Mouse (Mus musculus) cerebellum, adult (tissue): ENCODE data around the gene Trim39.

Source experiments
- ATAC-seq: cut with Nextera tagmentation; 2 replicates; pipeline ENCODE4 v1.9.2; 2017; ENCODE audit warnings: mild to moderate bottlenecking, moderate library complexity, mixed read lengths; ENCODE audit not compliant: insufficient number of reproducible peaks, low FRiP score, low TSS enrichment

Gene Trim39

DNA sequence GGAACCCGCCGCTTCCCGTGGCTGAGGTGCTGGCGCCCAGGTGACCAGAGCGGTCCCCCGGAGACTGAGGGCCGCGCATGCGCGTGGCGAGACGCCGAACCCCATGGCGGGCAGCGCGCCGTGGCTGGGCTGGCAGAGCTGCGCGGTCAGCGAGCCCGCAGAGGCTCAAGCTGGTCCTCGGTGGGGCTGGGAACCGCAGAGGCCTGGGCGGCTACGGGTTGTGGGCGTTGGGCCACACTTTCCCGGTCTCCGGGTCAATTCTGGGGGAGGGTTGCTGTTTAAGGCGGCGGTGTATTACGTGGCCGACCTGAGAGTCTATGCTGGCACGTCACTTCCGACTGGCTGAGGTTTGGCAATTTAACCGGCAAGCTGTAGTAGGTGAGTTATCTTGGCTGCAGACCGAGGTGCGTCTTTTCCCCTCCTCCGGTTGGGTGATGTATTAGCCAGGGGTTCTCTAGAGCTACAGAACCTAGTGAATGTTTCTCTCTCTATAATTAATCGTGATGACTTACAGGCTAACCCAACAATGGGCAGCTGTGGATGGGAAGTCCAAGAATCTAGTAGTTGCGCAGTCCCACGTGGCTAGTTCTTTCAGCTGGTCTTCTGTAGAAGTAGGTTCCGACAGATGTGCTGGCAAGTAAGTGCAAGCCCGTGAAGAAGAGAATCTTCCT, at the start of gene Trim39:
Trim39 (minus strand) TSS at position 662 of the 671 bp plus-strand sequence.
- ATAC-seq: peak; percentile 81

DNA sequence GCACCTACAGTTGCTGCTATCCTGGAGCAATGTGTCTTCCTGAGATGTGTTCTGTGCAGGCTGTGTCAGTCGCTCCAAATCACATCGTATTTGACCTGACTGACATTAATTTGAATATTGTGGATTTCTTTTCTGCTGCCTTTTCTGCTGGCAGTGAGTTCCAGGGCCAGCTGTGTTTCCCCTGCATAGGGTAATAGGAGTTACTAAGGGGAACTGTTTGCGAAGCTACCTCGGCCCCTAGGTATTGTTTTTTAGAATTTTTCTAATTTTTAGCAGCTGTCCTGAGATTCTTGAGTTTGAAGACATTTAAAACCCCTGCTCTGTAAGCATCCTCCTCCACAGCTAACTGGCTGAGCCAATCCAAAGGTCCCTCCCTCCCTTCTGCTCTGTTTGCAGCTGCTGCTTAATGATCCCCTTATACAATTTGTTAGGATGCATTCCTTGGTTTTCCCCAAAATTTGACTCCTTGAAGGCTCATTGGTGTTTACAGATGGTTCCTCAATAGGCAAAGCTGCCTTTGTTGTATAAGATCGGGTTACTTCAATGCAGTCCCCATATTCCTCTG, 43.7 kb upstream of the Trim39 start:
- no peak for ATAC-seq

- ATAC-seq: peak; percentile 97
Measured at GRCm38 (mm10) chr17:36315041-36315688, 43.1 kb upstream of the Trim39 start.

- ATAC-seq: no peak
Measured at GRCm38 (mm10) chr17:36314511-36314910, 42.5 kb upstream of the Trim39 start.

- ATAC-seq: no peak
Measured at GRCm38 (mm10) chr17:36309293-36309692, 37.2 kb upstream of the Trim39 start.

- ATAC-seq: 0 out of 2 replicates have a peak, but pooled peaks have one; percentile 15
Measured at GRCm38 (mm10) chr17:36308855-36309254, 36.8 kb upstream of the Trim39 start.

GRCm38 (mm10) chr17:36286390-36286789, 14.3 kb upstream of the Trim39 start, which contains the start of gene H2-M10.2:
Gene H2-M10.2 (minus strand): TSS chr17:36286490.
- ATAC-seq: no peak

DNA sequence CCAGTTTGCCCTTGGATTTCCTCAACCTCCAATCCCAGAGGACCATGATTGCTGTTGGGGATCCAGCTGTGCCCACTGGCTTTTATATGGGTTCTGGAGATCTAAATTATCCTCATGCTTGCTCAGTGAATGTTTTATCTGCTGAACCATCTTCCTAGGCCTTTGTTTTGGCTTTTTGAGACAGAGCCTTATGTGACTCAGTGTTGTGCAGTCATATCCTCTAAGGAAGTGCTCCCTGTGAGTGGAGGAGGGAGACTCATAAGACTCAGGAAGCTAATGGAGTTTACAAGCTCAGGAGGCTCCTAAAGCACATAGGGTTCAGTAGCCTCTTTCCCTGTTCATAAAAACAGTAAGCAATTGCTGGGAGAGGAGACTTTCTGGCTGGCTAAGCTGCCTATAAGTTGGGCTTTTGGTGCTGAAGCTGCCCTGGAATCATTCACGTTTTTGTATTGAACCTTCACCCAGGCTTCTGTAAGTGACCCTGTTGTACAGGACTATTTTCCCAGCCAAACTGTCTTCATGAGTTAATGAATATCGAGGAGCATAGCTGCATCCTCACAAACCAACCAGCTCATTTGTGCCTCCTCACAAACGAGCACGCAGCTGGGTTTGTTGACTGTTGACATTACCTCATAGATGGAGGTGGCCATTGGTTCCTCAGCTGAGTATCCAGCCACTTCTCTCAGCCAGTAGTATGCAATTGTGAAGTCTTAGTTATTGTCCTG, 9.6 kb upstream of the Trim39 start:
- ATAC-seq: no peak

GRCm38 (mm10) chr17:36274776-36275175, 2.7 kb upstream of the Trim39 start:
- no peak for ATAC-seq

DNA sequence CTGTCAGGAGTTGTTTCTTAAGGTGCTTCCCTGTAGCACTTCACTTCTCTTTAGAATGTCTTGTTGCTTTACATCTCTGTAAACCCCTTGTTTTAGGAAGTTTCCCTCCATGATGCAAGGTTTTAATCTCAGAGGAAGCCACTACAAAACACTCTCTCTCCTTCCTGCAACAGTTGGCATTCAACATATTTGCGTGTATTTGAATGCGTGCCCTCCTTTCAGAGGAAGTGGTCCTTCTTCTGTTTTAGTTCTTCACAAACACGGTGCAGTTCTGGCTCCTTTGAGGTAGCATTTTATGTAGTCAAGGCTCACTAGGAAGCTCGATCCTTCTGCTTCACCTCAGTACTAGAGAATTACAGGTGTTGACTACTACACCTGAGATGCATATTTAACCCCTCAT, 1.7 kb upstream of the Trim39 start:
- ATAC-seq: no peak

DNA sequence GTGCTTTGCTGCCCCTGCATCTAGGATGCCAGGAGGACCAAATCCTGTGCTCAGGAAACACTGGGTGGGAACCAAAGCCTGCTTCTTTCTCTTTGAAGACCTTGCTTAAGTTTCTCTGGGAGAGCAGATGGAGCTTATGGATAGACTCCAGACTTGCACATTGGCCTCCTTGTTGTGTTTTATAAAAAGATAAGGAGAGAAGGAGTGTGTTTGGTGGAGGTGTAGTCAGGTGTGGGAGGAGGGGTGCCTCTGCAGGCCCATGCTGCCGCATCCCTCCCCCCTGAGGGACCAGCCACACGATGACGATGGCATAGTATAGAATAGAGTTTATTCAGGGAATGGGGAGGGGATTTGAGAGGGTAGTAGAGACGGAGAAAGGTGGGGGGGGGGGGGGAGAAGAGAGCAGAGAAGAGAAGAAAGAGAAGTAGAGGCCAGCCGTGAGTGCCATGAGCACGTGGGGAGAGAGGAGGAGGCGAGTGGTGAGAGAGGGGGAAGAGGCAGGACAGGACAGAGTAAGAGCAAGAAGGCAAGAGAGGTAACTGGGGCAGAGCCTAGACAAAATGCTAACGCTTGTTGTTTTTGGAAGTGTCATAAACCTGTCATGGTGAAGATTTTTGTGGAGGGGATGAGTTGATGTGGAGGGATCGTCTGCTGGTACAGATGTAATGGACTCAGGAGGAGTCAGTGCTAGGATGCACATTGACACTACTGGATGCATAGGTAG, 758 bp upstream of the Trim39 start:
- no peak for ATAC-seq

DNA sequence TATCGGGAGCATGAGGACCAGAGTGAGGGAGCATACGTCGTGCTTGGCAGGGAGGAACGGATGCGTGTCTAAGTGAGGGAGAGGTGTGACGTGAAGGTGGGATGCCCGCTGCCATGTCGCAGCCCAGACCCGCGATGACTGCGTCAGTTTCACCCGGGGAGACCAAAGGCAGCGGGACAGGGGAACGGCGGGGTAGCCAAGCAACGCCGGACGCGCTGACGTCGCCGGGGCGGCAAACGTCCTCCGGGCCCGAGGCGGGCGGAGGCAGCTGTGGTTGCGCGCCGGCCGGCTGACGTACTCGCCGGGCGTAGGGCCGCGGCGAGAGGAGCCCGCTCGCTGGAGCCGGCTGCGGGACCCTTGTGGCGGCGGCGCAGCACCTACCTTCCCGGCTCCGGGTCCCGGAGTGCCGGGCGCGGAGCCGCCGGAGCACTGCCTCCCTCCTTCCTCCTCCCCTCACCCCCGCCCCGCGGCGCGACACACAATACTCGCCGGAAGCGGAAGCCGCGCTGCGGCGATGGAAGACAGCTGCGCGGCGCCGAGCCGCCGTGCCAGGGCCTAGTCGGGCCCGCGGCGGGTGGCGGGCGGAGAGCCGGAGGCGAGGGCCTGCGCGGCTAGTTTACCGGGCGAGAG, 976 bp downstream of the Trim39 start:
- peak; percentile 83 for ATAC-seq

DNA sequence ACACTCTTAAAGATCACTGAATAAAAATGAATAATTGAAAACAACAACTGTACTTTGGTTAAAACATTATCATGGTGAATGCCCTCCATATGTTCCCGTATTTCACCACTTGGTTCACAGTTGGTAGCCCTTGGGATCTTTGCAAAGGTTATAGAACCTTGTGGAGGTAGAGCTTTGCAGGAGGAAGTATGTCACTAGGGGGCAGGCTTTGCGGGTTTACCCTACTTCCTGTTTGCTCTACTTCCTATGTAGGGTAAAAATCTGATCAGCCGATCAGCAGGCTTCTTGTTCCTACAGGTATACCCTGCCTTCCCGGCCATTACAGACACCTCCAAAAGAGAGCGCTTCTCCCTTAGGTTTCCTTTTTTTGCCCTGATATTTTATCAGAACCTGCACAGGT, 6.2 kb downstream of the Trim39 start:
- no peak for ATAC-seq

DNA sequence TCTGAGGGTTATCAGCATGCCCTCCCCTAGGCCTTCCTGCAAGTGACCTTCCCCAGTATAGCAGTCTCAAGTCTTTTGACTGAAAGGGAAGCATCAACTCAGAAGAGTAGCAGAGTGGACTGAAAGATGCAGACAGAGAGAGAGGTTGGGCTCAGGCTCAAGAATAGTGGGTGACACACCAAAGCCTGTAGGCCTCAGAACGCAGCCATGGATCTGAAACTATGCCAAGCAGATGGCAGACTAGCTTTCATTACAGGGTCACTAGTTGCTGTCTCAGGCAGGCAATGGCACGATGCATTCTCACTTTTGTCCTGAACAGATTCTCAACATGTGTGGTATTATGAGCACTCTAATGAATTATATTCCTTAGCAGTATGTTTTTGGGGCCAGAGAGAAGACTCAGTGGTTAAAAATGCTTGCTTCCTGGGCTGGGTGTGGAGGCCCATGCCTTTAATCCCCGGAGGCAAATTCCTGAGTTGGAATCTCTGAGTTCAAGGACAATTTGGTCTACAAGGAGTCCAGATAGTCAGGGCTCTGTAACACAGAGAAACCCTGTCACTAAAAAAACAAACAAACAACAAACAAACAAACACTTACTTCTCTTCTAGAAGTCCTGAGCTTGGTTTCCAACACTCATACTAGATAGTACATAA, 7.6 kb downstream of the Trim39 start:
- no peak for ATAC-seq

DNA sequence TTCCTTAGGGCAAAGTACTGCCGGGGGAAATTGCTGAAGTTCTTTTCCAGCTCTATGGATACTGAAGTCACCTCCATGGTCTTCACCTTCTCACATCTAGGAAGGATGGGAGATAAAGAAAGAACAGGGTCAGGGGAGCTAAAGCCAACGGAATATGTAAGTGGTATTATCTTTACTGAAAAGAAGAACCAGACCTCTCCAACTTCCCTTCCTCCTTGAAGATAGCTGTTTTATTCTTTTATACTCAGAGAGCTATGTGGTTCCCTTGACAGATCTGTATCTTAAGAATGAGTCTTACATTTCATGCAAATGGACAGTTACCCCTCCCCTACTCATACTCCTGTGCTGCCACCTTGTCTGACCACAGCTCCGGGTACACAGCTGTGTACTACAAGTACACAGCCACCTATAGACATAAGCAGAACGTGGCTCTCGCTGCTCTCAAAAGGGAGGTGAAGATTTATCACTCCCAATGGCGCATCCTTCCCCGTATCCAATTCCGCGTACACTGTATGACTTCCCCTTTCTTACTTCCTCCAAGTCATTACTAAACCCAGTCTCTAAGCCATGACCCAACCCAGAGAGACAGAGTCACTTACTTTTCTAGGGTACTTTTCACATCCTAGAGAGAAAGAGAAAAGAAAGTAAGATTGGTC, 10.4 kb downstream of the Trim39 start:
- no peak for ATAC-seq

- no peak for ATAC-seq
Measured at GRCm38 (mm10) chr17:36257969-36258368, 14.1 kb downstream of the Trim39 start, which contains the start of gene Rpp21. Gene Rpp21 (minus strand): TSS chr17:36258069.

DNA sequence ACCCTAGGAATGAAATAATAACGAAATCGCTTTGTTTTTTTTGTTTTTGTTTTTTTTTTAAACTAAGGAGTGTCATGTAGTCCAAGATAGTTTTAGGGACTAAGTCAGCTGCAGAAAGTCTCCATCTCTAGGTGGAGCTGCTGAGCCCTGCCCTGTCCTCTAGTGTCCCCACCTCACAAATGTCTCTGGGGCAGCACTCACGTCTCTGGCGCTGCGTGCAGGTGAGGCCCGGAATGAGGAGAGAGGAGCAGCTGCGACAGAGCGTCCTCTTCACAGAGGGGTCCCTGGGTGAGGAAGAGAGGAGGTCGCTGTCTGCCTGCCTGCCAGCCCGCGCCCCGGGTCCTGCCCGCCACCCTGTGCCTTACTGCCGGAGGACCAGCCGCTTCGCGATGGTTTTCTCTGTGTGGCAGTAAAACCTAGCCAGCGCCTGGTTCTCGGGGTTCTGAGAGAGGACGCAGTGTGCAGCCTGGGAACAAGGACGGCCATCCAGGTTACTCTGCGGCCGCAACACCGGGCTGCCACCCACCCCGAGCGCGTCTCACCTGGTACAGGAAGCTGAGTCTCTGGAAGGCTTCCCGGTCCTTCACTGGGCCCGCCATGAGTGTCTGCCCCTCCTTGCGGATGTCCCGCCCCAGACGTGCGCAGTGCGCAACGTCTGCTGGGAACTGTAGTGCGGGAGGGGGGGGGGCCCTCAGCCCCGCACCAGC, 14.7 kb downstream of the Trim39 start:
- ATAC-seq: peak; percentile 94

GRCm38 (mm10) chr17:36253087-36253600, 18.9 kb downstream of the Trim39 start:
- no peak for ATAC-seq
